Mouse (Mus musculus) kidney, adult 2 months (tissue): ENCODE measurements around the gene Tmbim6.

Experiments used
- CTCF ChIP-seq: fragments of 200-500 bp; conservative IDR thresholded peaks from 2 replicates; pipeline ENCODE4 v1.5.1; 2011; ENCODE audit warnings: low read depth, mild to moderate bottlenecking, control low read depth, low read length, moderate library complexity, mixed read lengths; ENCODE audit not compliant: insufficient read depth, insufficient read length
- POLR2A ChIP-seq: fragments of 200-500 bp; IDR thresholded peaks from one replicate; pipeline ENCODE4 v1.6.1; 2011; ENCODE audit warnings: low read depth, low read length, control low read depth

DNA sequence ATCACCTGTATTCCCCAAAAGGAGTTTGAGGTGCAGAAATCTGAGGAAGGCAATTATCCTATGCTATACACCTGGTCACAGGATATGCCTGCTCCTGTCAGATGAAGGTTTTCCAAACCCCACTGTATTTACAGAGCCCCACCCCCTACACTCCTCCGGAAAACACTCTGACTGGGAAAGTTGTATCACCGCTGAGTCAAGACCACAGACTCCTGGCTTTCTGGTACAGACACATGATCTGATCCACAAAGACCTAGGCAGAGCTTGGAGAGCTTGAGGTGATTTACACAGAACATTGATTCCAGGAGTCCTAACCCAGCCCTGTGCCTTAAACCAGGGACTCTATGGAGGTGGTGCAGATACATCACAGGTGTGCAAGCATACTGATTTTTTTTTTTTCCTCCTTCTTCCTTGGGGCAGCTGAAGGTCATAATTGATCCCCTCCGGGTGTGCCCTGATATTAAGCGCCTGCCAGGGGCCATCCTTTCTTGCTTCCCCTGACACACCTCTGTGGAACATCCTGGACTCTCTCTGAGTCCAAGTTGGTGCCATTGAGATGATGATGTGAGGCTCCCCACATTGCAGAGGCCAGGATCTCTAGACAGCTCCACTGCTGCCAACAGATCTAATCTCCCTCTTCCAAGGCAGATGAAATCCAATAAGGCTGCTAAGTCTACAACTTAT, 24.0 kb upstream of the Tmbim6 start:
- no peak for TF ChIP-seq CTCF
- no peak for TF ChIP-seq POLR2A
